Mouse (Mus musculus): ENCODE data around the gene Gimap8.

- TF ChIP-seq CTCF (IDR thresholded peaks at IDR 0.05) (peak; percentile 37), EP300 (IDR thresholded peaks at IDR 0.05) (no peak)
Measured at GRCm38 (mm10) chr6:48626984-48627383, 20.1 kb upstream of the Gimap8 start.

Data from lung, postnatal 0 days (tissue).